Mouse (Mus musculus) ZHBTc4 (cell line): Measurements from ENCODE around the gene Tspan32.

ENCODE experiments used
- DNase-seq: peaks from one replicate; pipeline ENCODE4 v3.0.0-alpha.2; 2011; ENCODE audit warnings: low read depth, low spot score

Tspan32 gene

GRCm38 (mm10) chr7:143004727-143005343, at the start of gene Tspan32:
Tspan32 (plus strand) TSS chr7:143005046.
- no peak for DNase-seq

- no peak for DNase-seq
Measured at GRCm38 (mm10) chr7:142956018-142956417, 48.8 kb upstream of the Tspan32 start.

- DNase-seq: no peak
Measured at GRCm38 (mm10) chr7:142958817-142959216, 46.0 kb upstream of the Tspan32 start.

GRCm38 (mm10) chr7:142959752-142960151, 45.1 kb upstream of the Tspan32 start:
- DNase-seq: no peak

GRCm38 (mm10) chr7:142967414-142967883, 37.4 kb upstream of the Tspan32 start:
- peak; percentile 83 for DNase-seq

- DNase-seq: peak; percentile 85
Measured at GRCm38 (mm10) chr7:142967884-142968808, 36.7 kb upstream of the Tspan32 start.

GRCm38 (mm10) chr7:142968809-142969511, 35.9 kb upstream of the Tspan32 start, which contains the start of gene Ascl2:
Ascl2 (minus strand) TSS chr7:142969264.
- DNase-seq: peak; percentile 88

GRCm38 (mm10) chr7:142981908-142982307, 22.9 kb upstream of the Tspan32 start:
- DNase-seq: no peak

- no peak for DNase-seq
Measured at GRCm38 (mm10) chr7:142985146-142985545, 19.7 kb upstream of the Tspan32 start.

GRCm38 (mm10) chr7:142987718-142988117, 17.1 kb upstream of the Tspan32 start:
- DNase-seq: no peak

GRCm38 (mm10) chr7:142995004-142995403, 9.8 kb upstream of the Tspan32 start:
- no peak for DNase-seq

- no peak for DNase-seq
Measured at GRCm38 (mm10) chr7:142995630-142996338, 9.1 kb upstream of the Tspan32 start.

GRCm38 (mm10) chr7:142996998-142997397, 7.8 kb upstream of the Tspan32 start:
- DNase-seq: no peak

- DNase-seq: no peak
Measured at GRCm38 (mm10) chr7:142997403-142998150, 7.3 kb upstream of the Tspan32 start.

- DNase-seq: peak; percentile 65
Measured at GRCm38 (mm10) chr7:143002679-143003078, 2.2 kb upstream of the Tspan32 start.

- no peak for DNase-seq
Measured at GRCm38 (mm10) chr7:143005344-143006096, 674 bp downstream of the Tspan32 start.

- DNase-seq: peak; percentile 79
Measured at GRCm38 (mm10) chr7:143006097-143006755, 1.4 kb downstream of the Tspan32 start.

- no peak for DNase-seq
Measured at GRCm38 (mm10) chr7:143006756-143007598, 2.1 kb downstream of the Tspan32 start.
